Mouse (Mus musculus): ENCODE results near the gene Lyrm9. TPM values are rescaled to one million over a fixed set of nuclear protein-coding genes. Genes with fewer than 3 reads are reported as not detected.

Lyrm9 gene
- polyA plus RNA-seq (2012; rRNA removed): 18.8 and 22.8 TPM in 2 replicates

- peak; percentile 95 for DNase-seq (ENCODE audit: low read depth)
- TF ChIP-seq POLR2A (IDR thresholded peaks at IDR 0.05; ENCODE audit: borderline replicate concordance, extremely low read depth, insufficient read depth, insufficient read length, poor library complexity, severe bottlenecking): peak; percentile 74
- peak; percentile 98 for TF ChIP-seq CTCF (IDR thresholded peaks at IDR 0.05; ENCODE audit: borderline replicate concordance, extremely low read depth, insufficient read depth, insufficient read length)
Observed at GRCm38 (mm10) chr11:78826442-78827013, at the start of gene Lyrm9. TSS of gene Lyrm9 (plus strand) at chr11:78826584.

- TF ChIP-seq CTCF (IDR thresholded peaks at IDR 0.05; ENCODE audit: borderline replicate concordance, extremely low read depth, insufficient read depth, insufficient read length): no peak
- TF ChIP-seq POLR2A (IDR thresholded peaks at IDR 0.05; ENCODE audit: borderline replicate concordance, extremely low read depth, insufficient read depth, insufficient read length, poor library complexity, severe bottlenecking): no peak
- peak; percentile 72 for DNase-seq (ENCODE audit: low read depth)
Observed at GRCm38 (mm10) chr11:78777851-78778680, 48.3 kb upstream of the Lyrm9 start.

DNA sequence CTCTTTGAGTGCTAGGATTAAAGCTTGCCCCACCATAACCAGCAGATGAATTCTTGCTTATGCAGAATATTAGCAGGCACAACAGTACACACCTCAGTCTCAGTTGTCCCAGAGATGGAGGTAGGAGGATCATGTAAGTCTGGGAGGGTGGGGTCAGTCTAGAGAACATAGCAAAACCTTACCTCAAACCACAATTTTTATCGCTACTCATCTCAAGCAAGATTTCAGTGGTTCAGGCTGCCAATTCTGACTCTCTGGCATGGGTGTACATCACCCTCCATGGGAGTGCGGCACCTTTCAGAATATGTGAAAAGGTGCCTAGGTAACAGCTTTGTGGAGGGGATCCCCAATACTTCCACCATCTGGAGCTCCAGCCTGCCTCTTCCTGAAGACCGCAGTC is 46.4 kb upstream of the Lyrm9 start:
- TF ChIP-seq CTCF (IDR thresholded peaks at IDR 0.05; ENCODE audit: borderline replicate concordance, extremely low read depth, insufficient read depth, insufficient read length): no peak
- no peak for TF ChIP-seq POLR2A (IDR thresholded peaks at IDR 0.05; ENCODE audit: borderline replicate concordance, extremely low read depth, insufficient read depth, insufficient read length, poor library complexity, severe bottlenecking)
- no peak for DNase-seq (ENCODE audit: low read depth)

GRCm38 (mm10) chr11:78780571-78780970 is 45.8 kb upstream of the Lyrm9 start:
- TF ChIP-seq CTCF (IDR thresholded peaks at IDR 0.05; ENCODE audit: borderline replicate concordance, extremely low read depth, insufficient read depth, insufficient read length) (no peak), POLR2A (IDR thresholded peaks at IDR 0.05; ENCODE audit: borderline replicate concordance, extremely low read depth, insufficient read depth, insufficient read length, poor library complexity, severe bottlenecking) (no peak)
- DNase-seq (ENCODE audit: low read depth): no peak

DNA sequence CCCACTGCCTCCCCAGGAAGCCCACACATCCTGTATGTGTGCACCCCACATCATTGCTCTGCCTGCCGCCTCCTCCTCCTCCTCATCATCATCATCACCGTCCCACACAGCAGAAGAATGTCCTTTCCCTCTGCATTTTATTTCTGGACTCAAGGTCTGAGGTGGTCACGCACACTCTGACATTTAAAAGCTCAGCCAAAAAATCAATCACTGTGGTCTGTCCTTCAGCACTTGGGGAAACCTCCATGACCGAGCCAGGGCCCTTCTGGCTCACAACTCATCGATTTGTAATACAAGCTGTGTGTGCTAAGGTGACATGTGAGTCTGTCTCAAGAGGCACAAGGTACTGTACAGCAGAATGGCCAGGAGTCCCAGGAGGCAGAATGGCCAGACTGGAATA is 44.1 kb upstream of the Lyrm9 start:
- DNase-seq (ENCODE audit: low read depth): no peak
- no peak for TF ChIP-seq CTCF (IDR thresholded peaks at IDR 0.05; ENCODE audit: borderline replicate concordance, extremely low read depth, insufficient read depth, insufficient read length)
- no peak for TF ChIP-seq POLR2A (IDR thresholded peaks at IDR 0.05; ENCODE audit: borderline replicate concordance, extremely low read depth, insufficient read depth, insufficient read length, poor library complexity, severe bottlenecking)

GRCm38 (mm10) chr11:78782791-78783347 is 43.5 kb upstream of the Lyrm9 start:
- TF ChIP-seq POLR2A (IDR thresholded peaks at IDR 0.05; ENCODE audit: borderline replicate concordance, extremely low read depth, insufficient read depth, insufficient read length, poor library complexity, severe bottlenecking): no peak
- TF ChIP-seq CTCF (IDR thresholded peaks at IDR 0.05; ENCODE audit: borderline replicate concordance, extremely low read depth, insufficient read depth, insufficient read length): no peak
- DNase-seq (ENCODE audit: low read depth): no peak

DNA sequence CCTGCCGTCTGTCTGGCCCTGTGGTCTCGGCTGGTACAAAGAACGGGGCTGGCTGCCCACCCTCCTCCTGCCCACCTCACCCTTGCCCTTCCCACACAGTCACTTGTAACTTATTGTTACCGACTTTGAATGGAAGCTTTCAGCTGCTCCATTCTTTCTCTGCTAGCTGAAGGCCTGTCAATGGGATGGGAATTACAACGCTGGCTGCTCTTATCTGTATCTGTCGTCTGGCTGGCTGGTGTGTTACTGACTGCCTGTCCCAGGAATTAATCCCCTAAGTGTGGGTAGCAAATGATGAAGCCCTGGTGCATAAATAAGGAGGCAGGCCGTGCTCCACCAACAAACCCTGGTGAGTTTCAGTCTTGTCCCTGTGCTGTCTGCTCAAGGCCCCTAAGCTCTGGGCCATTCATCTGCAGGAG is 40.4 kb upstream of the Lyrm9 start:
- no peak for TF ChIP-seq POLR2A (IDR thresholded peaks at IDR 0.05; ENCODE audit: borderline replicate concordance, extremely low read depth, insufficient read depth, insufficient read length, poor library complexity, severe bottlenecking)
- no peak for TF ChIP-seq CTCF (IDR thresholded peaks at IDR 0.05; ENCODE audit: borderline replicate concordance, extremely low read depth, insufficient read depth, insufficient read length)
- peak; percentile 92 for DNase-seq (ENCODE audit: low read depth)

DNA sequence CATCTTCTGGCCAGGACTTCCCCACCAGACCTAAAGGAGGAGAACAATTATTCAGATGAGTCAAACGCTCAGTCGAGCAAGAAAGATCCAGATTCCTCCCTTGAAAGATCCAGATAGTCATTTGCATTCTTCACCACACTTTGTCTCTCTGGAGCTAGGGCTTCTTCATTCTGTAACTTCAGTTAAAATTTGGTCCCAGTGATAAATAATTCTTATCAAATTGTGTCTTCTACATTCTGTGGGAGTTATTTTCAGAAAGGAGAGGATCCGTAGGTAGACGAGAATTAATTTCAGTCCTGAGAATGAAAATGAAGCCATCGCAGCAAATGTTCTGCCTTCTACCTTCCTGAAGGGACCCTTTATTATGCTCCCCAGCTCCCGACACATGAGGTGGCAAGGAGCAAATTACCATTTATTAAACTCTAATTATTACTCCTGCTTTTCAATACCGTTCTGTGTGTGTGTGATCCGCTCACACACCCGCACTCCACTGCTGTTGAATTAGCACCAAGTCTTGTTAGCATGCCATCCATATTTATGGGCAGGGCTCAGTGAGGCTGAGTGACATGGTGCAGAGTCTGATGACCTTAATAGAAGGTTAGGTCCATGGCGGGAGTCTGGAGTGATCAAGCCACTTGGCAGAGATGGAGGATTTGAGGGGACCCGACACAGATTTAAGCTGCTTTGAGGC is 36.9 kb upstream of the Lyrm9 start:
- DNase-seq (ENCODE audit: low read depth): peak; percentile 84
- TF ChIP-seq CTCF (IDR thresholded peaks at IDR 0.05; ENCODE audit: borderline replicate concordance, extremely low read depth, insufficient read depth, insufficient read length) (no peak), POLR2A (IDR thresholded peaks at IDR 0.05; ENCODE audit: borderline replicate concordance, extremely low read depth, insufficient read depth, insufficient read length, poor library complexity, severe bottlenecking) (no peak)

DNA sequence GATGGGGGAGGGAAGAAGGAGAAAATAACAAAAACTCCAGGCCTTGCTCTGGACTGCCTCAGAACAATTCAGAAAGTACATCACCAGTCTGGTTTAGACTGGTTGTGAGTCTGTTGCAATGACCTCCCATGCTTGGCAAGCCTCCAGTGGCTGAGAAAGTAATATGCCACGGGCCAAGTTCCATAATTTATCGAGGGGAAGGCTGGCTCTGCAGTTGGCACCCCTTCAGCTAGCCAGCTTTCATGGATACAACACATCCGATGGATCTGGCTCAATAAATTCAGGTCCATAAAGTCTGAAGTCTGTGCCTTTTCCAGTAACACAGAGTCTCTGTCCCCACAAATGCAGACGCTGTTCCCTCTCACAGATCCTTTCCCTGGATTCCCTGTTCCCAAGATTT is 34.8 kb upstream of the Lyrm9 start:
- TF ChIP-seq CTCF (IDR thresholded peaks at IDR 0.05; ENCODE audit: borderline replicate concordance, extremely low read depth, insufficient read depth, insufficient read length): no peak
- TF ChIP-seq POLR2A (IDR thresholded peaks at IDR 0.05; ENCODE audit: borderline replicate concordance, extremely low read depth, insufficient read depth, insufficient read length, poor library complexity, severe bottlenecking): no peak
- DNase-seq (ENCODE audit: low read depth): peak; percentile 96

GRCm38 (mm10) chr11:78792055-78792454 is 34.3 kb upstream of the Lyrm9 start:
- peak; percentile 91 for DNase-seq (ENCODE audit: low read depth)
- TF ChIP-seq CTCF (IDR thresholded peaks at IDR 0.05; ENCODE audit: borderline replicate concordance, extremely low read depth, insufficient read depth, insufficient read length): no peak
- TF ChIP-seq POLR2A (IDR thresholded peaks at IDR 0.05; ENCODE audit: borderline replicate concordance, extremely low read depth, insufficient read depth, insufficient read length, poor library complexity, severe bottlenecking): no peak

DNA sequence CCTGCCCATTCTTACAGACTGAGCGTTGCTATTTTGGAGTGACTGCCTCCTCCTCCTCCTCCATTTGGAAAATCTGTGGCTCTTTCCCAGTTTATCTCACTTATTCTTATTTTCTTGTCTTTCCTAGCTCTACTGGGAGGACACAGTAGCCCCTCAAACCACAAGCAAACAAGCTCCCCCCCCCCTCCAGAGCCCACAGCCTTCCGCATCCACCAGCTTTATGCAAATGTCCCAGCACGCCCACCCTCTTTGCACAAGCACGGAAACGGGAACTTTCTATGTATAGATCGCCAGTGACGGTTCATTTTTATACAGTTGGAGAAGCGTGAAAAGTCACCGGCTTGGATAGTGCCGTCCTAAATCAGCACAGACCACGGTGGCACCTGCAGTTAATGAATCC is 33.9 kb upstream of the Lyrm9 start:
- peak; percentile 81 for DNase-seq (ENCODE audit: low read depth)
- TF ChIP-seq CTCF (IDR thresholded peaks at IDR 0.05; ENCODE audit: borderline replicate concordance, extremely low read depth, insufficient read depth, insufficient read length): no peak
- no peak for TF ChIP-seq POLR2A (IDR thresholded peaks at IDR 0.05; ENCODE audit: borderline replicate concordance, extremely low read depth, insufficient read depth, insufficient read length, poor library complexity, severe bottlenecking)

Data from brain, embryonic 14.5 days (tissue).